Mouse (Mus musculus) heart, postnatal 14 days (tissue): Measurements from ENCODE around the gene Arl15. TPM values are rescaled to one million over a fixed set of nuclear protein-coding genes. Genes with fewer than 3 reads are reported as not detected.

Source experiments
- DNase-seq, 2 experiments: peaks; one replicate each; pipeline ENCODE4 v3.0.0; 2021 to 2022
- intact Hi-C: fragments of 180-260 bp; cut with DNase I; formaldehyde crosslinking; loops from one replicate; pipeline ENCODE4 v1.15.1; 2025
- total RNA-seq, 2 experiments: library from RNA; stranded (reverse); gene quantifications; 2 replicates each; pipeline ENCODE4 v1.2.3; 2021

Gene Arl15
- total RNA-seq, 2 experiments from 2014 or later: 11.9 to 14.7 TPM

GRCm38 (mm10) chr13:113901001-113901545 is 106.8 kb downstream of the Arl15 start:
- intact Hi-C loops: loop anchor here (5.0 kb wide), 1 partner anchor 111 kb away; no protein-coding TSS in a partner anchor
- DNase-seq: peak in 1 of 2 experiments; percentile 39

- intact Hi-C loops: loop anchor here (5.0 kb wide), 1 partner anchor 109 kb away; no protein-coding TSS in a partner anchor
Observed at GRCm38 (mm10) chr13:113903255-113903654, 109.0 kb downstream of the Arl15 start.

GRCm38 (mm10) chr13:113911986-113912519 is 117.7 kb downstream of the Arl15 start:
- intact Hi-C loops: no loop called here
- no peak for DNase-seq

More at GRCm38 (mm10) chr13:113903255-113903654, 109.0 kb downstream of the Arl15 start:
- DNase-seq: no peak

- no peak for DNase-seq
- intact Hi-C loops: no loop called here
Observed at GRCm38 (mm10) chr13:113914551-113914971, 120.3 kb downstream of the Arl15 start.

- intact Hi-C loops: no loop called here
- DNase-seq: no peak
Observed at GRCm38 (mm10) chr13:113915700-113916099, 121.4 kb downstream of the Arl15 start.

- no peak for DNase-seq
- intact Hi-C loops: no loop called here
Observed at GRCm38 (mm10) chr13:113916761-113917160, 122.5 kb downstream of the Arl15 start.

- no peak for DNase-seq
- intact Hi-C loops: no loop called here
Observed at GRCm38 (mm10) chr13:113917376-113917775, 123.1 kb downstream of the Arl15 start.

GRCm38 (mm10) chr13:113917868-113918411 is 123.6 kb downstream of the Arl15 start:
- intact Hi-C loops: no loop called here

GRCm38 (mm10) chr13:113918668-113919067 is 124.4 kb downstream of the Arl15 start:
- intact Hi-C loops: no loop called here
- no peak for DNase-seq

More at GRCm38 (mm10) chr13:113917868-113918411, 123.6 kb downstream of the Arl15 start:
- peak in 1 of 2 experiments; percentile 16 for DNase-seq

- DNase-seq: no peak
- intact Hi-C loops: no loop called here
Observed at GRCm38 (mm10) chr13:113935697-113936096, 141.4 kb downstream of the Arl15 start.

- intact Hi-C loops: no loop called here
- DNase-seq: no peak
Observed at GRCm38 (mm10) chr13:113937231-113937630, 142.9 kb downstream of the Arl15 start.

- intact Hi-C loops: no loop called here
- no peak for DNase-seq
Observed at GRCm38 (mm10) chr13:113938561-113938960, 144.3 kb downstream of the Arl15 start.

- intact Hi-C loops: no loop called here
- DNase-seq: no peak
Observed at GRCm38 (mm10) chr13:113939097-113939496, 144.8 kb downstream of the Arl15 start.

- intact Hi-C loops: no loop called here
- DNase-seq: peak in 1 of 2 experiments; percentile 46
Observed at GRCm38 (mm10) chr13:113939681-113940080, 145.4 kb downstream of the Arl15 start.

- DNase-seq: no peak
- intact Hi-C loops: no loop called here
Observed at GRCm38 (mm10) chr13:113940151-113940550, 145.8 kb downstream of the Arl15 start.

GRCm38 (mm10) chr13:113941943-113942342 is 147.6 kb downstream of the Arl15 start:
- intact Hi-C loops: no loop called here
- DNase-seq: no peak

- peak in 1 of 2 experiments; percentile 10 for DNase-seq
- intact Hi-C loops: no loop called here
Observed at GRCm38 (mm10) chr13:113947546-113947945, 153.2 kb downstream of the Arl15 start.

- peak; percentile 47 to 60 for DNase-seq
- intact Hi-C loops: no loop called here
Observed at GRCm38 (mm10) chr13:113949708-113950107, 155.4 kb downstream of the Arl15 start.

GRCm38 (mm10) chr13:113950131-113950530 is 155.8 kb downstream of the Arl15 start:
- intact Hi-C loops: no loop called here
- DNase-seq: peak in 1 of 2 experiments; percentile 9

GRCm38 (mm10) chr13:113957438-113957837 is 163.1 kb downstream of the Arl15 start:
- DNase-seq: no peak
- intact Hi-C loops: no loop called here

GRCm38 (mm10) chr13:113964945-113965344 is 170.6 kb downstream of the Arl15 start:
- intact Hi-C loops: no loop called here
- no peak for DNase-seq

GRCm38 (mm10) chr13:113970706-113971105 is 176.4 kb downstream of the Arl15 start:
- DNase-seq: peak; percentile 16 to 17

More at GRCm38 (mm10) chr13:113970706-113971105, 176.4 kb downstream of the Arl15 start:
- intact Hi-C loops: no loop called here
